Mouse (Mus musculus) thymus, postnatal 10 days (tissue): ENCODE data around the gene Atp8b2.

Experiments
- DNase-seq, 2 experiments: peaks; one replicate each; pipeline ENCODE4 v3.0.0; 2021; ENCODE audit warnings: low spot score in 2 of 2

The Atp8b2 gene

GRCm38 (mm10) chr3:89960469-89960868 is 2.8 kb downstream of the Atp8b2 start:
- DNase-seq, result peak; percentile 77

GRCm38 (mm10) chr3:89959435-89959834 is 3.9 kb downstream of the Atp8b2 start:
- DNase-seq, result no peak

- DNase-seq, result no peak
Measured at GRCm38 (mm10) chr3:89957880-89958279, 5.4 kb downstream of the Atp8b2 start.

GRCm38 (mm10) chr3:89956177-89956971 is 6.9 kb downstream of the Atp8b2 start:
- DNase-seq, result no peak

- peak; percentile 64 to 85 for DNase-seq
Measured at GRCm38 (mm10) chr3:89953420-89953819, 9.9 kb downstream of the Atp8b2 start.

- no peak for DNase-seq
Measured at GRCm38 (mm10) chr3:89948655-89949054, 14.7 kb downstream of the Atp8b2 start.

GRCm38 (mm10) chr3:89948021-89948420 is 15.3 kb downstream of the Atp8b2 start:
- DNase-seq, result no peak

- no peak for DNase-seq
Measured at GRCm38 (mm10) chr3:89945026-89945425, 18.3 kb downstream of the Atp8b2 start.

- DNase-seq, result no peak
Measured at GRCm38 (mm10) chr3:89942894-89943293, 20.4 kb downstream of the Atp8b2 start.

- no peak for DNase-seq
Measured at GRCm38 (mm10) chr3:89936495-89936894, 26.8 kb downstream of the Atp8b2 start.

- DNase-seq, result no peak
Measured at GRCm38 (mm10) chr3:89932925-89933324, 30.4 kb downstream of the Atp8b2 start.

- no peak for DNase-seq
Measured at GRCm38 (mm10) chr3:89928956-89929355, 34.4 kb downstream of the Atp8b2 start.

GRCm38 (mm10) chr3:89926440-89926839 is 36.9 kb downstream of the Atp8b2 start:
- no peak for DNase-seq

- no peak for DNase-seq
Measured at GRCm38 (mm10) chr3:89920711-89921110, 42.6 kb downstream of the Atp8b2 start.

- no peak for DNase-seq
Measured at GRCm38 (mm10) chr3:89917408-89917807, 45.9 kb downstream of the Atp8b2 start.

GRCm38 (mm10) chr3:89916622-89917021 is 46.7 kb downstream of the Atp8b2 start:
- DNase-seq, result no peak

GRCm38 (mm10) chr3:89914700-89915099 is 48.6 kb downstream of the Atp8b2 start:
- DNase-seq, result no peak

GRCm38 (mm10) chr3:89912543-89913391 is 50.5 kb downstream of the Atp8b2 start, which contains the start of gene Il6ra:
TSS of gene Il6ra (minus strand) at chr3:89913196.
- peak; percentile 34 to 39 for DNase-seq

- no peak for DNase-seq
Measured at GRCm38 (mm10) chr3:89912108-89912542, 51.2 kb downstream of the Atp8b2 start.

- DNase-seq, result no peak
Measured at GRCm38 (mm10) chr3:89911207-89911606, 52.1 kb downstream of the Atp8b2 start.

- no peak for DNase-seq
Measured at GRCm38 (mm10) chr3:89909703-89910542, 53.4 kb downstream of the Atp8b2 start.

- DNase-seq, result no peak
Measured at GRCm38 (mm10) chr3:89908836-89909235, 54.5 kb downstream of the Atp8b2 start.
